Comparison of ENCODE assay signal across 24 mouse cellular contexts in genomic region chr8:114768536-114768935, GRCm38 (mm10).
"Had no signal": no experiment of that assay in that cellular context is flagged by ENCODE, and none has a peak within 500 bp of the region (broad histone marks: within the 10 kb centered on the region; RNA-seq: fewer than 3 reads in every experiment).

No protein-coding gene starts in this region.

- H3K4me3 ChIP-seq: embryonic facial prominence, embryonic 10.5 days; embryonic facial prominence, embryonic 12.5 days; embryonic facial prominence, embryonic 13.5 days; embryonic facial prominence, embryonic 15.5 days; erythroblast, embryonic 14.5 days; forebrain, embryonic 10.5 days; forebrain, embryonic 12.5 days; forebrain, embryonic 13.5 days; forebrain, embryonic 15.5 days; gastrocnemius, adult 2 months; heart, adult 2 months had no signal

- H3K27ac ChIP-seq: embryonic facial prominence, embryonic 10.5 days; embryonic facial prominence, embryonic 12.5 days; embryonic facial prominence, embryonic 13.5 days; embryonic facial prominence, embryonic 15.5 days; forebrain, embryonic 10.5 days; forebrain, embryonic 12.5 days; forebrain, embryonic 13.5 days; forebrain, embryonic 15.5 days; gastrocnemius, adult 2 months; heart, adult 2 months had no signal

- DNase-seq: cerebellum, adult 8-10 months; cerebellum, adult 9-10 months; cerebellum, adult 9-11 months; cerebellum, postnatal 25 days; cerebellum, postnatal 36 days; embryo, embryonic 11 days; forebrain, postnatal 0 days; gastrocnemius, adult 2 months; gastrocnemius, postnatal 10 days; gastrocnemius, postnatal 14 days; gastrocnemius, postnatal 25 days; gastrocnemius, postnatal 36 days; heart, adult 11 months; heart, adult 18-20 months; heart, adult 2 months had no signal

- H3K27me3 ChIP-seq: embryonic facial prominence, embryonic 12.5 days; forebrain, embryonic 13.5 days had no signal
